Mouse (Mus musculus) kidney, embryonic 15.5 days (tissue): ENCODE measurements around the gene Tmem115. TPM values are rescaled to one million over a fixed set of nuclear protein-coding genes. Genes with fewer than 3 reads are reported as not detected.

Experiments used
- ATAC-seq: fragments of 200-750 bp; cut with Nextera tagmentation; replicated peaks from 2 replicates; pipeline ENCODE4 v1.8.0; 2017; ENCODE audit warnings: moderate TSS enrichment; ENCODE audit not compliant: low FRiP score
- H3K27ac ChIP-seq: fragments of 300-500 bp; sonication (generic); 2 replicates; pipeline ENCODE4 v1.5.1; 2015; ENCODE audit warnings: mild to moderate bottlenecking, inconsistent platforms
- H3K27me3 ChIP-seq: fragments of 300-500 bp; sonication (generic); 2 replicates; pipeline ENCODE4 v1.6.1; 2015; ENCODE audit warnings: inconsistent platforms
- H3K36me3 ChIP-seq: fragments of 300-500 bp; sonication (generic); 2 replicates; pipeline ENCODE4 v1.6.1; 2015; ENCODE audit warnings: inconsistent platforms
- H3K4me1 ChIP-seq: fragments of 300-500 bp; sonication (generic); 2 replicates; pipeline ENCODE4 v1.6.1; 2015; ENCODE audit warnings: inconsistent platforms
- H3K4me2 ChIP-seq: fragments of 300-500 bp; sonication (generic); 2 replicates; pipeline ENCODE4 v1.6.1; 2015; ENCODE audit warnings: moderate library complexity, mild to moderate bottlenecking, inconsistent platforms
- H3K4me3 ChIP-seq: fragments of 300-500 bp; sonication (generic); replicated peaks from 2 replicates; pipeline ENCODE4 v1.5.1; 2015; ENCODE audit warnings: mild to moderate bottlenecking, inconsistent platforms
- H3K9ac ChIP-seq: fragments of 300-500 bp; sonication (generic); 2 replicates; pipeline ENCODE4 v1.6.1; 2015; ENCODE audit warnings: mild to moderate bottlenecking, inconsistent platforms
- H3K9me3 ChIP-seq: fragments of 300-500 bp; sonication (generic); replicated peaks from 2 replicates; pipeline ENCODE4 v1.6.1; 2016; ENCODE audit warnings: inconsistent platforms
- WGBS: fragments of 180-500 bp; shearing (Covaris S2); methylation state at CpG from one replicate; pipeline ENCODE4 v1.1.7; 2015; ENCODE audit warnings: mixed read lengths; 5-methylcytosine and 5-hydroxymethylcytosine counted together
- polyA plus RNA-seq: library from polyadenylated mRNA; unstranded; fragments of >200 nt; fragmentation: Nextera tagmentation; extraction: Ambion mirVana; gene quantifications from 2 replicates; pipeline ENCODE4 v1.2.1, GENCODE M21; 2015

The Tmem115 gene
- polyA plus RNA-seq, 1 experiment from 2014 or later = 49.4 TPM

- no peaks in the 10 kb centered on the region for H3K27me3 ChIP-seq
- no peak overlapping the region for H3K4me3 ChIP-seq
- no peaks in the 10 kb centered on the region for H3K9me3 ChIP-seq
- peaks cover 22% of the 10 kb centered on the region for H3K36me3 ChIP-seq
- peaks cover 55% of the 10 kb centered on the region for H3K4me1 ChIP-seq
- 92% methylated on average over 10 of the region's 10 CpGs for WGBS
- 0 out of 2 replicates have a peak overlapping the region, but pooled peaks have one; percentile 60 for H3K4me2 ChIP-seq
- ATAC-seq = no peak
- no peak overlapping the region for H3K9ac ChIP-seq
- no peak overlapping the region for H3K27ac ChIP-seq
Measured at GRCm38 (mm10) chr9:107577871-107578270, 44.1 kb downstream of the Tmem115 start.

- H3K27ac ChIP-seq = peak within 1 kb of the TSS; percentile 96
Measured at GRCm38 (mm10) chr9:107578587-107578986, 44.8 kb downstream of the Tmem115 start, which contains the start of gene Naa80. TSS of gene Naa80 (plus strand) at chr9:107578887.

DNA sequence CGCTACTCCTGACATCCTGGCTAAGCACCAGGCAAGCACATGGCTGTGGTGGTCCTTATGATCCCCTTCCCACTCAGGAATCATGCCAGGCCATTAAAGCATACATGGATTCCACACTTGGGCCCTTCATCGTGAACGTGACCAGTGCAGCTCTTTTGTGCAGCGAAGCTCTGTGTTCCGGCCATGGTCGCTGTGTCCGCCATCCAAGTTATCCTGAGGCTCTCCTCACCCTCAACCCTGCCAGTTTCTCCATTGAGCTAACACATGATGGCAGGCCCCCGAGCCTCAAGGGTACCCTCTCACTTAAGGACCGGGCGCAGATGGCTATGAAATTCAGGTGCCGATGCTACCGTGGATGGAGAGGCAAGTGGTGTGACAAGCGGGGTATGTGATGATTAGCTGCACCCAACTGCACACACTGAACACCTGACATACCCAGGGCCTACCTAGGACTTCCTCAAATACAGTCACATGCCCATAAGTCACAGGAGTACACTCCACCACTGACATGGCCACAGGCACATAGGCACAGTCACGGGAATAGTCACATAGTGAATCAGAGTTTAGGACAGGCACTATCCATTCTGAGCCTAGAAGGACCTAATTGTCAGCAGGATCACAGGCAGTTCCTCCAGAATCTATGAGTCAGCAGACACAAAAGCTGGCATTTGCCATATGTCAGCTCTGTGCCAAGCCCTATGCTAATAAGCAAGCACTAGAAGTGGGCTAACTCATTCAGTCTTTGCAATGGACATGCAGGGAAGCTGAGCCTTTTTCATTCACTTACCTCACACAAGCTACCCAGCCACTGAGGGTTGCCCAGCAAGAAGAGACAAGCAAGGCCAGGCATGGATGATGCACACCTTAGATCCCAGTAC is 45.5 kb downstream of the Tmem115 start:
- H3K9me3 ChIP-seq = no peaks in the 10 kb centered on the region
- H3K27me3 ChIP-seq = no peaks in the 10 kb centered on the region
- H3K36me3 ChIP-seq = peaks cover 24% of the 10 kb centered on the region
- H3K9ac ChIP-seq = no peak overlapping the region
- H3K27ac ChIP-seq = peak overlapping the region; percentile 96
- H3K4me3 ChIP-seq = peak overlapping the region; percentile 71; the same call in 1 of the 2 replicates
- peak overlapping the region; percentile 93; the same call in 1 of the 2 replicates for H3K4me2 ChIP-seq
- no peak for ATAC-seq
- 95% methylated on average over 14 of the region's 14 CpGs for WGBS
- peaks cover 55% of the 10 kb centered on the region for H3K4me1 ChIP-seq

More at GRCm38 (mm10) chr9:107578587-107578986, 44.8 kb downstream of the Tmem115 start, which contains the start of gene Naa80:
- 80% methylated on average over 3 of the region's 3 CpGs for WGBS
- H3K9ac ChIP-seq = no peak within 1 kb of the TSS
- no peaks in the 10 kb centered on the region for H3K27me3 ChIP-seq
- H3K9me3 ChIP-seq = no peaks in the 10 kb centered on the region
- peaks cover 22% of the 10 kb centered on the region for H3K36me3 ChIP-seq
- peak within 1 kb of the TSS; percentile 71; the same call in 1 of the 2 replicates for H3K4me3 ChIP-seq
- H3K4me1 ChIP-seq = peaks cover 55% of the 10 kb centered on the region
- peak within 1 kb of the TSS; percentile 93; the same call in 1 of the 2 replicates for H3K4me2 ChIP-seq
- no peak for ATAC-seq

DNA sequence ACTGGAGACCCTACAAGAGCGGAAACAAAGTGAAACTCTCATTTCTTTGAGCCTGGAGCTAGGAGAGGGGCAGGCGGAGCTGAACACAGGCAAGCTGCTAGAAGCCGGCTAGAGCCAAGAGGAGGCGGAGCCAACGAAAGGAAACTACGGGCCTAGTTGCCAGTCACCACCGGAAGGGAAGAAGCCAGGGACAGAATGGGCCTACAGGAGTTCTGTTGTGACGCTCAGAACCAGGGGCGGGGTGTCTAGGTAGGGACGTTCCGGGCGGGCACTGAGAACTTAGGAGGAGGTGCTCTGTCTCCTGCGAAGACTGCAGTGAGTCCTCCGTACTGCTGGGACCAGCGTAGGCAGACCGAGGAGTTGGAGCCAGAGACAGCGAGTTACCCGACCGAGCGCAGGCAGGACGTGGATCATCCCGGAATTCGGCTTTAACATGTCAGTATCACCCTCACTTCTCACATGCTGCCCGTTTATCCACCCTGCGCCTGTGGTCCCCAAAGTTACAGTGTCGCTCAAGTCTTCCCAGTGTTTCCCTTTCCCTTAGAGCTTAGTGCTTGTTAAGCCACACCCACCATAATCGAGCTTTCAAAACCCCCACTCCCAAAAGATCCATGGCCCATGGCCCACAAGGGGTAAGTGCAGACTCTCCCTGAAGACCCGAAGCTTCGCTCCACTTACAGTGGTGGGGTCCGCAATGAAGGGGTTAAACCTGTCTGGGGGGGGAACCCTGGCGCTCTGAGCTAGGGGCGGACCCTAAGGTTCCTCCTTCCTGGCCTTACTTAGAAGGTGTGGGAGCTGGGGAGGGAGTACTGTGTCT is 47.0 kb downstream of the Tmem115 start, which contains the start of gene Hyal3:
Hyal3 (plus strand) TSS at position 318 of the 817 bp plus-strand sequence.
- H3K4me1 ChIP-seq = peaks cover 52% of the 10 kb centered on the region

GRCm38 (mm10) chr9:107581584-107581983 is 47.8 kb downstream of the Tmem115 start:
- H3K9ac ChIP-seq = peak overlapping the region; percentile 73

More for the DNA sequence above, 47.0 kb downstream of the Tmem115 start, which contains the start of gene Hyal3:
- Histone ChIP-seq H3K36me3 (peaks cover 21% of the 10 kb centered on the region), H3K4me2 (peak within 1 kb of the TSS; percentile 93), H3K27ac (peak within 1 kb of the TSS; percentile 96), H3K4me3 (peak within 1 kb of the TSS; percentile 71), H3K27me3 (no peaks in the 10 kb centered on the region), H3K9me3 (no peaks in the 10 kb centered on the region), H3K9ac (peak within 1 kb of the TSS; percentile 73)
- ATAC-seq = peak; percentile 68
- WGBS = under 1% methylated on average over 32 of the region's 32 CpGs

GRCm38 (mm10) chr9:107582509-107583062 is 48.8 kb downstream of the Tmem115 start:
- H3K36me3 ChIP-seq = peaks cover 21% of the 10 kb centered on the region
- 0 out of 2 replicates have a peak overlapping the region, but pooled peaks have one; percentile 93 for H3K4me2 ChIP-seq
- no peak overlapping the region for H3K9ac ChIP-seq
- no peaks in the 10 kb centered on the region for H3K9me3 ChIP-seq
- no peak overlapping the region for H3K4me3 ChIP-seq
- no peak for ATAC-seq
- peaks cover 39% of the 10 kb centered on the region for H3K4me1 ChIP-seq
- no peak overlapping the region for H3K27ac ChIP-seq
- WGBS = 92% methylated on average over 7 of the region's 7 CpGs
- H3K27me3 ChIP-seq = no peaks in the 10 kb centered on the region

More at GRCm38 (mm10) chr9:107581584-107581983, 47.8 kb downstream of the Tmem115 start:
- Histone ChIP-seq H3K27ac (peak overlapping the region; percentile 96), H3K4me2 (peak overlapping the region; percentile 93), H3K4me3 (peak overlapping the region; percentile 71), H3K36me3 (peaks cover 21% of the 10 kb centered on the region), H3K4me1 (peaks cover 43% of the 10 kb centered on the region), H3K9me3 (no peaks in the 10 kb centered on the region), H3K27me3 (no peaks in the 10 kb centered on the region)
- 75% methylated on average over 4 of the region's 4 CpGs for WGBS
- no peak for ATAC-seq

GRCm38 (mm10) chr9:107583174-107583573 is 49.4 kb downstream of the Tmem115 start:
- Histone ChIP-seq H3K27ac (no peak overlapping the region), H3K9me3 (no peaks in the 10 kb centered on the region), H3K4me1 (peaks cover 36% of the 10 kb centered on the region), H3K4me2 (no peak overlapping the region), H3K9ac (no peak overlapping the region), H3K4me3 (no peak overlapping the region), H3K27me3 (no peaks in the 10 kb centered on the region), H3K36me3 (peaks cover 21% of the 10 kb centered on the region)
- no peak for ATAC-seq
- WGBS = 92% methylated on average over 14 of the region's 14 CpGs

DNA sequence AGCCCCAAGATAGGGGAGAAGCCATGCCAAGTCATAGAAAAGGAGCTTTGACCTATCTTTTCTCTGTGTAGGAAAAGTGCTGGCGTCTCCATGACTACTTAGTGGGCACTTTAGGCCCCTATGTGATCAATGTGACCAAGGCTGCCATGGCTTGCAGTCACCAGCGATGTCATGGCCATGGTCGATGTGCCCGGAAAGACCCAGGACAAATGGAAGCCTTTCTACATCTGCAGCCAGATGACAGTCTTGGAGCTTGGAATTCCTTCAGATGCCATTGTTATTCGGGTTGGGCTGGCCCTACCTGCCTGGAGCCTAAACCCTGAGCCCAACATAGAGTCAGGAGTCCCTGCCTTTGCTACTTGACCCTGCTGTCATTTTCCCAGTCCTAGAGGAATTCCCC is 52.8 kb downstream of the Tmem115 start:
- WGBS = 91% methylated on average over 5 of the region's 5 CpGs
- peaks cover 31% of the 10 kb centered on the region for H3K4me1 ChIP-seq
- no peak overlapping the region for H3K27ac ChIP-seq
- no peak for ATAC-seq
- no peaks in the 10 kb centered on the region for H3K27me3 ChIP-seq
- H3K36me3 ChIP-seq = peaks cover 40% of the 10 kb centered on the region
- H3K9ac ChIP-seq = no peak overlapping the region
- no peaks in the 10 kb centered on the region for H3K9me3 ChIP-seq
- H3K4me2 ChIP-seq = no peak overlapping the region
- H3K4me3 ChIP-seq = no peak overlapping the region

DNA sequence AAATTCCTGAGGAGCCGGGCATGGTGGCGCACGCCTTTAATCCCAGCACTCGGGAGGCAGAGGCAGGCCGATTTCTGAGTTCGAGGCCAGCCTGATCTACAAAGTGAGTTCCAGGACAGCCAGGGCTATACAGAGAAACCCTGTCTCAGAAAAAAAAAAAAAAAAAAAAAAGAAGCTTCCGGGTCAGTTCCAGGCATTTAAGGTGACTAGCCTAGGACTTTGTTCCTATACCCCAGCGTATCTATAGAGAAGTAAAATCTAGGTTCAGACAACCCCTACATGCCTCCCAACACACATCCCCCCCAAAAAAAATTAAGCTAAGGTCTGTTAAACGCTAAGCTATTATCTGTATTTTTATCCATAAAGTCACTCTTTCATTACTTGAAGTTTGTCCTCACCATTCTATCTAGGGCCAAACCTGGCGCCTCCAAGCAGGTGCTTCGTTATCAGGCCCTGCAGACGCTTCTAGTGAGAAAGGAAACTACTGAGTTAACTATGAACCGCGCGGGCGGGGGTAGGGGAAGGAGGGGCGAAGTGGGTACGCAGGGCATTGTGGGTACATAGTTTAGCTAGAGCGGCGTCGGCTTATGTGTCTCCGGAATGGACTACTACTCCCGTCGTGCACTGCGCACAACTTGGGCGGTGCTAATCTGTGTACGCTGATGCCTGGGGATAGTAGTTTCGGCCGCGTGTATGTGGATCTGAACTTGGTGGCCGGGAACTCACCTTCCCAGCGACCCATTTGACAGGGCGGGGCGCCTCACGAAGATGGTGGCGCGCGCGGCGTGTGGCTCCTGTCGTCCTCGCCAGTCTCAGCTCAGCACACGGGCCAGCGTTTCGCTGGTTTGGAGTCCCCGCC is 53.5 kb downstream of the Tmem115 start, which contains the start of gene Ifrd2:
Ifrd2 (plus strand) TSS at position 669 of the 859 bp plus-strand sequence.
- Histone ChIP-seq H3K4me2 (peak within 1 kb of the TSS; percentile 82), H3K9me3 (no peaks in the 10 kb centered on the region), H3K27me3 (no peaks in the 10 kb centered on the region), H3K27ac (peak within 1 kb of the TSS; percentile 71), H3K4me3 (peak within 1 kb of the TSS; percentile 83), H3K9ac (peak within 1 kb of the TSS; percentile 63), H3K4me1 (peaks cover 24% of the 10 kb centered on the region), H3K36me3 (peaks cover 47% of the 10 kb centered on the region)
- 14% methylated on average over 46 of the region's 46 CpGs for WGBS
- peak; percentile 98 for ATAC-seq

GRCm38 (mm10) chr9:107587833-107588639 is 54.3 kb downstream of the Tmem115 start:
- Histone ChIP-seq H3K4me2 (peak overlapping the region; percentile 82), H3K27me3 (no peaks in the 10 kb centered on the region), H3K9ac (peak overlapping the region; percentile 63), H3K27ac (peak overlapping the region; percentile 29; the same call in 1 of the 2 replicates), H3K36me3 (peaks cover 51% of the 10 kb centered on the region), H3K4me1 (peaks cover 20% of the 10 kb centered on the region), H3K4me3 (peak overlapping the region; percentile 83), H3K9me3 (no peaks in the 10 kb centered on the region)
- ATAC-seq = no peak
- 2% methylated on average over 33 of the region's 33 CpGs for WGBS
